Mouse (Mus musculus): ENCODE results near the gene Nfx1. TPM values are rescaled to one million over a fixed set of nuclear protein-coding genes. Genes with fewer than 3 reads are reported as not detected.

Nfx1 gene
- polyA plus RNA-seq, 1 experiment from 2014 or later = 74.7 TPM

DNA sequence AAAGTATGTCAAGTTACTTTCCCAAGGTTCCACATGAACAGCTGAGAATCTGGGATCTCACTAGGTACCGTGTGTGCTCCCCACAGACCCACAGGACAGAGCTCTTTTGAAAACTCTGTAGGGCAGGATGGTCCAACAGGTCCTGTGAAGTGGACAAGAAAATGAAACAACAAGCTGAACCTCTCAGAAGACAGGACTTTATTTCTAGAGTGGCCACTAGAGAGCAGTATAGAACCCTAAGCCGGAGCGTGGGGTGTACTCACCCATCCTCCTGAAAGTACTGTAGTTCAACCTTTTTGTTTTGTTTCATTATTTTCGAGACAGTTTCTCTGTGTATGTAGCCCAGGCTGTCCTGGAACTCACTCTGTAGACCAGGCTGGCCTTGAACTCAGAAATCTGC is 57.6 kb downstream of the Nfx1 start:
- ATAC-seq = peak; percentile 31; the same call in 1 of the 2 replicates
- Histone ChIP-seq H3K27me3 (replicated peaks) (no peaks in the 10 kb centered on the region), H3K4me3 (replicated peaks) (no peak overlapping the region), H3K27ac (no peak overlapping the region), H3K9ac (no peak overlapping the region), H3K36me3 (peaks cover 12% of the 10 kb centered on the region), H3K9me3 (no peaks in the 10 kb centered on the region), H3K4me1 (replicated peaks) (no peaks in the 10 kb centered on the region), H3K4me2 (replicated peaks) (no peak overlapping the region)
- WGBS = 81% methylated on average over 4 of the region's 4 CpGs

- Histone ChIP-seq H3K9me3 (no peaks in the 10 kb centered on the region), H3K4me2 (replicated peaks) (no peak overlapping the region), H3K9ac (no peak overlapping the region), H3K27ac (no peak overlapping the region), H3K27me3 (replicated peaks) (no peaks in the 10 kb centered on the region), H3K4me3 (replicated peaks) (no peak overlapping the region), H3K4me1 (replicated peaks) (no peaks in the 10 kb centered on the region), H3K36me3 (0 out of 2 replicates have a peak, but pooled peaks cover 5% of the 10 kb centered on the region)
- no peak for ATAC-seq
- WGBS = 88% methylated on average over 5 of the region's 5 CpGs
Measured at GRCm38 (mm10) chr4:41029372-41029771, 58.7 kb downstream of the Nfx1 start.

DNA sequence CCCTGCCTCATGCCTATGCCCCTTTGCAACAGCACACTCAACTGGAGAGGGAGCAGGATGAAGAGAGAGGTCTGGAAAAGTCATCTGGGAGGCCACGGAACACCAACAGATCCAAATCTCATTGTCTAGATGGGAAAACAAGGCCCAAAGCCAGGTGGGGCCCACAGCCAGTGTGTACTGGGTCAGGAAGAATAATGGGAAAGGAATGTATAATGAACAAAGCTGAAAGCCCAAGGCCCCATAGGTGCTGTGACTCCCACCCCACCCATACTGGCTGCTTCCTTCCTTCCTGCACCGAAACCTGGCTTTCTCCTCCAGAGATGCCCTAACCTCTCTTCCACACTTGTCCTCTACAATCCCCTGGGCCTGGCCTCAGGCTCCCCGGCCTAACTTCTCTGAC is 60.5 kb downstream of the Nfx1 start:
- Histone ChIP-seq H3K9ac (no peak overlapping the region), H3K27ac (no peak overlapping the region), H3K36me3 (0 out of 2 replicates have a peak, but pooled peaks cover 2% of the 10 kb centered on the region), H3K4me3 (replicated peaks) (no peak overlapping the region), H3K4me1 (replicated peaks) (no peaks in the 10 kb centered on the region), H3K9me3 (no peaks in the 10 kb centered on the region), H3K27me3 (replicated peaks) (no peaks in the 10 kb centered on the region), H3K4me2 (replicated peaks) (no peak overlapping the region)
- ATAC-seq = no peak
- WGBS = 79% methylated on average over 3 of the region's 3 CpGs

DNA sequence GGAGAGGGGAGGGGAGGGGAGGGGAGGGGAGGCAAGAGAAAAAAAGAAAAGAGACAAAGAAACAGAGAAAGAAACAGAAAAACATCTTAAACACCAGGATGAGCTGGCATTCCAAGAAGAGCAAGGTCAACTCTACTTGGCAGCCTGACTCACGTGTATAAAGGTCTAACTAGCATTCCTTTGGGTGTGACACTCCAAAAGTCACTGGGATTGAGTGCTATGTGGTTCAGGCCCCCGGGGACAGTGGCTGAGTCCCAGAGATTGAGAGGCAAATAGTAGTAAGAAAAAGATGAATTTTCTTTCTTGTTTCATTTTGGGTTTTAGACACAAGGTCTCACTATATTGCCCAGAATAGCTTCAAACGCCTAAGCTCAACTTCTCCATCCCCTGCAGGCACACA is 67.2 kb downstream of the Nfx1 start:
- 59% methylated on average over 3 of the region's 3 CpGs for WGBS

GRCm38 (mm10) chr4:41040983-41041382 is 70.3 kb downstream of the Nfx1 start:
- H3K27me3 ChIP-seq (replicated peaks) = no peaks in the 10 kb centered on the region
- no peaks in the 10 kb centered on the region for H3K9me3 ChIP-seq
- no peak overlapping the region for H3K4me3 ChIP-seq (replicated peaks)
- no peaks in the 10 kb centered on the region for H3K36me3 ChIP-seq
- no peak for ATAC-seq
- WGBS = 51% methylated on average over 7 of the region's 7 CpGs
- H3K4me1 ChIP-seq (replicated peaks) = 0 out of 2 replicates have a peak, but pooled peaks cover 4% of the 10 kb centered on the region
- no peak overlapping the region for H3K27ac ChIP-seq
- no peak overlapping the region for H3K9ac ChIP-seq
- no peak overlapping the region for H3K4me2 ChIP-seq (replicated peaks)

More for the DNA sequence above, 67.2 kb downstream of the Nfx1 start:
- Histone ChIP-seq H3K27me3 (replicated peaks) (no peaks in the 10 kb centered on the region), H3K9me3 (no peaks in the 10 kb centered on the region), H3K27ac (no peak overlapping the region), H3K4me1 (replicated peaks) (no peaks in the 10 kb centered on the region), H3K4me2 (replicated peaks) (no peak overlapping the region), H3K36me3 (no peaks in the 10 kb centered on the region), H3K4me3 (replicated peaks) (no peak overlapping the region), H3K9ac (no peak overlapping the region)
- ATAC-seq = no peak

DNA sequence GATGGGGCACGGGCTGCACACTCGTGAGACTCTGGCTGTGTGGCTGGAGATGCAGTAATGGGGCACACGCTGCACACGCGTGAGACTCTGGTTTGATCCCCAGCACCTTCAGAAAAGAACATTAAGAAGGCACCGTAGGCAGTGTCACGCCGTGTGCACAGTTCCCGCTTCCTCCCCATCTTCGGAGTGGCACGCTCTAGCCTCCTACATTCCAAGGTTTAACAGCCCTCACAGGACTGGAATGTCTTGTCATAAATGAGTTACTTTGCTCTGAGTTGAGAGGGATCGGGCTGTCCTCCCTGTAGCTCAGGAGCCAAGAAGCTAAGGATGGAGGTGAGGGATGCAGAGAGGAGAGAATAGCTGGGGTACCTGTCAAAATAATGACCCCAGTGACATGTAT is 72.2 kb downstream of the Nfx1 start:
- Histone ChIP-seq H3K4me1 (replicated peaks) (0 out of 2 replicates have a peak, but pooled peaks cover 4% of the 10 kb centered on the region), H3K36me3 (no peaks in the 10 kb centered on the region), H3K4me2 (replicated peaks) (no peak overlapping the region), H3K9me3 (no peaks in the 10 kb centered on the region), H3K9ac (no peak overlapping the region), H3K27ac (no peak overlapping the region), H3K4me3 (replicated peaks) (no peak overlapping the region), H3K27me3 (replicated peaks) (no peaks in the 10 kb centered on the region)
- WGBS = 52% methylated on average over 12 of the region's 12 CpGs
- ATAC-seq = peak; percentile 46; the same call in 1 of the 2 replicates

DNA sequence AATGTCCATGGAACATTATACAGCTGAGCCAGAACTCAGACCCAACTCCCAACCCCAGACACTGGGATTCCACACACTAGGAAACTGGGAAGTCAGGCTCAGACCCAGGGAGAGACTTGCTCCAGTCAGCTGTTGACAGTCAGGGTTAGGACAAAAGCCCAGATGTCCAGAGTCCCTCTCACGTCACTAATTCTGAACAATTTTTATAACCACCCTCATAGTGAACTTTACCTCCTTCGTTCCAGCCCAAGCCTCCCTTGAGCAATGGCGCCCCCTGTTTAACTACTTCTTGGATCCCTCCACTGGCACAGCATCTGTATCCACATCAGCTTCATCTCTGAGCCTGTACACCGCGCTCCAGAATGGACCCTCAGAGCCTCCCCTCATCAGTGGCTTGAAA is 73.3 kb downstream of the Nfx1 start:
- Histone ChIP-seq H3K27me3 (replicated peaks) (no peaks in the 10 kb centered on the region), H3K9me3 (no peaks in the 10 kb centered on the region), H3K4me1 (replicated peaks) (0 out of 2 replicates have a peak, but pooled peaks cover 4% of the 10 kb centered on the region), H3K4me3 (replicated peaks) (no peak overlapping the region), H3K4me2 (replicated peaks) (no peak overlapping the region), H3K27ac (no peak overlapping the region), H3K9ac (no peak overlapping the region), H3K36me3 (no peaks in the 10 kb centered on the region)
- 80% methylated on average over 5 of the region's 5 CpGs for WGBS
- ATAC-seq = 0 out of 2 replicates have a peak, but pooled peaks have one; percentile 13

DNA sequence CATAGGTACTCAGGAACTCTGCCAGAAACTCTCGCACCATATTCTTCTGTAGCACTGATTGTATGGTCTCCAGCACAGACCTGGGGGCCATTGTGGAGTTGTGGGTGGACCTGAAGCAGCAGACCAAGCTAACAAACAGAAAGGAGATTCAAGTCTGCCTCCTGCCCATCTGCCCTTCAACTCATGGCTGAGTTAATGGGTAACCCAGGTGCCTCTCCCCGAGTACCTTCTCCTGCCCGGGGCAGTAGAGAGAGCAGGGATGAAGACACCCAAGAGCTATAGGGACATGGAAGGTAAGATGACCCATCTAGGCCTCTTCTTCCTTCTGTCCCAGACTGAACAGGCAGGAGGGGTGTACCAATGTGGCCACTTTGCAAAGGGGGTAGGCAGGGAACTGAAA is 74.6 kb downstream of the Nfx1 start:
- H3K9me3 ChIP-seq = no peaks in the 10 kb centered on the region
- peak; percentile 79 for ATAC-seq
- H3K4me1 ChIP-seq (replicated peaks) = 0 out of 2 replicates have a peak, but pooled peaks cover 4% of the 10 kb centered on the region
- H3K4me3 ChIP-seq (replicated peaks) = no peak overlapping the region
- H3K36me3 ChIP-seq = no peaks in the 10 kb centered on the region
- WGBS = 59% methylated on average over 3 of the region's 3 CpGs
- H3K27ac ChIP-seq = no peak overlapping the region
- no peak overlapping the region for H3K4me2 ChIP-seq (replicated peaks)
- no peak overlapping the region for H3K9ac ChIP-seq
- no peaks in the 10 kb centered on the region for H3K27me3 ChIP-seq (replicated peaks)

DNA sequence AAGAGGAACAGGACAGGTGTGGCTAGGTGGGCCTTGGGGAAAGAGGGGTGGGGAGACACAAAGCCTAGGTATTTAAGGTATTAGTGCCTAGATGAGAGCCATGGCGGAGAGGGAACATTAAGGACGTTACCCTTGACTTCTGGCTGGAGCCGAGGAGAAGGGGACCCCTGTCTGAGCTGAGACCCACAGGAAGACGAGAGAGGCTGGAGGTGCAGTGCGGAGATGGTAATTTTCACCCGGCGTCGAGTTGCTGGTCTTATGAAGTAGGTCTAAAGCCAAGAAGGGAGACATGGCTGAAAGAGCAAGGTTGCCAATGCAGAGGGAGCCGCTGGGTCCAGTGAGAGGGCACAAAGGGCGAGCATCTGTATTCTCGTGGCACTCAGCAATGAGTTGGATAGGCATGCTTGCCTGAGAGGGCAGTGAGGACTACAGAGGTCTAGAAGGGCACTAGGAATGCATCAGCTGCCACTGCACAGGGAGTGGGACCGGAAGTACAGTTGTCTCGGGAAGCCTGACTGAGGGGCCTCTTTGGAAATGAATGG is 75.6 kb downstream of the Nfx1 start:
- ATAC-seq = no peak
- H3K36me3 ChIP-seq = no peaks in the 10 kb centered on the region
- no peaks in the 10 kb centered on the region for H3K9me3 ChIP-seq
- H3K4me3 ChIP-seq (replicated peaks) = no peak overlapping the region
- WGBS = 82% methylated on average over 13 of the region's 13 CpGs
- H3K27me3 ChIP-seq (replicated peaks) = no peaks in the 10 kb centered on the region
- H3K9ac ChIP-seq = no peak overlapping the region
- H3K4me1 ChIP-seq (replicated peaks) = 0 out of 2 replicates have a peak, but pooled peaks cover 7% of the 10 kb centered on the region
- H3K4me2 ChIP-seq (replicated peaks) = no peak overlapping the region
- H3K27ac ChIP-seq = no peak overlapping the region

- WGBS = 40% methylated on average over 9 of the region's 9 CpGs
- Histone ChIP-seq H3K9ac (no peak within 1 kb of the TSS), H3K36me3 (no peaks in the 10 kb centered on the region), H3K27ac (no peak within 1 kb of the TSS), H3K4me1 (replicated peaks) (0 out of 2 replicates have a peak, but pooled peaks cover 7% of the 10 kb centered on the region), H3K9me3 (no peaks in the 10 kb centered on the region), H3K4me2 (replicated peaks) (no peak within 1 kb of the TSS), H3K27me3 (replicated peaks) (no peaks in the 10 kb centered on the region), H3K4me3 (replicated peaks) (no peak within 1 kb of the TSS)
- no peak for ATAC-seq
Measured at GRCm38 (mm10) chr4:41047524-41048271, 77.0 kb downstream of the Nfx1 start, which contains the start of gene Aqp7. Aqp7 (minus strand) TSS chr4:41048139.

- Histone ChIP-seq H3K9me3 (no peaks in the 10 kb centered on the region), H3K4me1 (replicated peaks) (0 out of 2 replicates have a peak, but pooled peaks cover 7% of the 10 kb centered on the region), H3K27me3 (replicated peaks) (no peaks in the 10 kb centered on the region), H3K9ac (no peak overlapping the region), H3K4me3 (replicated peaks) (no peak overlapping the region), H3K27ac (no peak overlapping the region), H3K4me2 (replicated peaks) (no peak overlapping the region), H3K36me3 (no peaks in the 10 kb centered on the region)
- ATAC-seq = no peak
- 37% methylated on average over 2 of the region's 2 CpGs for WGBS
Measured at GRCm38 (mm10) chr4:41048926-41049325, 78.2 kb downstream of the Nfx1 start.

GRCm38 (mm10) chr4:41050726-41051675 is 80.3 kb downstream of the Nfx1 start:
- H3K36me3 ChIP-seq = no peaks in the 10 kb centered on the region
- peak overlapping the region; percentile 47 for H3K4me2 ChIP-seq (replicated peaks)
- H3K27me3 ChIP-seq (replicated peaks) = no peaks in the 10 kb centered on the region
- peaks cover 8% of the 10 kb centered on the region; the same call in 1 of the 2 replicates for H3K4me1 ChIP-seq (replicated peaks)
- H3K9me3 ChIP-seq = no peaks in the 10 kb centered on the region
- 35% methylated on average over 16 of the region's 16 CpGs for WGBS
- no peak overlapping the region for H3K27ac ChIP-seq
- H3K4me3 ChIP-seq (replicated peaks) = no peak overlapping the region
- ATAC-seq = peak; percentile 70
- no peak overlapping the region for H3K9ac ChIP-seq

All from intestine, embryonic 15.5 days (tissue).